Mouse (Mus musculus): ENCODE data around the gene Wipi1.

DNA sequence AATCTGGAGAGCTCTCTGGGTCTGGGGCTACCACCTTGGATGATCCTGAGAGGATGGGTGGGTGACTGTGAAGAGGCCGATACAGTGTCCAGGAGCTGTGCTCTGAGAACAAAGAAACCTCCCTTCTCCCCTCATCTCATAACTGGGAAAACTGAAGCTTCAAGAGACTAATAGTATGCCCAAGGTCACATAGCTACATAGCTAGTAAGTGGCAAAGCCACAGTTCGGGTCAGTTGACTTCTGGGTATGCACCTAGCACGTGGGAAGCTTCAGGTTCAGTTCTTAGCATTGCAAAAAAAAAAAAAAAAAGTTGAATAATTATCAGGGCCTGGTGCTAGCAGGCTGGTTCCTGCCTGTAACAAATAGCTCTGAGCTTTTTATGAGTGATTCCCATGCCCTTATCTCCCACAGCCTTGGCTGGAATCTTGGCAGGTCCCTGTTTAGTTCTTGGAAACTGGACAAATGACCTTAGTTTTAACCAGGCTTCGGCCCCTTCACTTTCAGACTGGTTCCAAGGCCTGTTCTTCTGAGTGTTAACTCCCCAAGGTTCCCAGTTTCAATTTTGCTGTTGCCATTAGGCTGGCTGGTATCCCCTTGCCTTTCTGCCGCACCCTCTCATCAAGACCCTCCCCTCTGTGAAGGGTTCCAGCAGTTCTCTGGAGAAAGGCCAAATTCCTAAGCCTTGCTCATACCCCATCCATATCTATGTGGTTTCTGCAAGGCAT, 29.9 kb upstream of the Wipi1 start:
- TF ChIP-seq CTCF (IDR thresholded peaks at IDR 0.05; ENCODE audit: borderline replicate concordance, control insufficient read depth, extremely low read depth, insufficient read depth, low read length, poor library complexity) (no peak), POLR2A (IDR thresholded peaks at IDR 0.05; ENCODE audit: control insufficient read depth, extremely low read depth, insufficient read depth, low read length, poor library complexity) (no peak)
